Mouse (Mus musculus): Measurements from ENCODE around the gene Abraxas2. TPM values are rescaled to one million over a fixed set of nuclear protein-coding genes. Genes with fewer than 3 reads are reported as not detected.

Abraxas2 gene
- polyA plus RNA-seq, 1 experiment from 2014 or later, result 40.4 TPM

GRCm38 (mm10) chr7:132903796-132904195 is 44.8 kb downstream of the Abraxas2 start:
- Histone ChIP-seq H3K4me2 (no peak overlapping the region), H3K27ac (no peak overlapping the region), H3K27me3 (no peaks in the 10 kb centered on the region), H3K9ac (replicated peaks) (no peak overlapping the region), H3K9me3 (peaks cover 10% of the 10 kb centered on the region; the same call in 1 of the 2 replicates), H3K36me3 (no peaks in the 10 kb centered on the region), H3K4me1 (replicated peaks) (no peaks in the 10 kb centered on the region), H3K4me3 (replicated peaks) (no peak overlapping the region)
- no peak for ATAC-seq (ENCODE audit: insufficient number of reproducible peaks, insufficient read depth, low FRiP score, low TSS enrichment, low read depth)
- 76% methylated on average over 3 of the region's 3 CpGs for WGBS

GRCm38 (mm10) chr7:132921971-132922370 is 62.9 kb downstream of the Abraxas2 start:
- Histone ChIP-seq H3K27me3 (no peaks in the 10 kb centered on the region), H3K9me3 (0 out of 2 replicates have a peak, but pooled peaks cover 6% of the 10 kb centered on the region), H3K9ac (replicated peaks) (no peak overlapping the region), H3K36me3 (no peaks in the 10 kb centered on the region), H3K4me2 (no peak overlapping the region), H3K4me1 (replicated peaks) (no peaks in the 10 kb centered on the region), H3K4me3 (replicated peaks) (no peak overlapping the region), H3K27ac (no peak overlapping the region)
- WGBS, result 57% methylated on average over 3 of the region's 3 CpGs
- no peak for ATAC-seq (ENCODE audit: insufficient number of reproducible peaks, insufficient read depth, low FRiP score, low TSS enrichment, low read depth)

DNA sequence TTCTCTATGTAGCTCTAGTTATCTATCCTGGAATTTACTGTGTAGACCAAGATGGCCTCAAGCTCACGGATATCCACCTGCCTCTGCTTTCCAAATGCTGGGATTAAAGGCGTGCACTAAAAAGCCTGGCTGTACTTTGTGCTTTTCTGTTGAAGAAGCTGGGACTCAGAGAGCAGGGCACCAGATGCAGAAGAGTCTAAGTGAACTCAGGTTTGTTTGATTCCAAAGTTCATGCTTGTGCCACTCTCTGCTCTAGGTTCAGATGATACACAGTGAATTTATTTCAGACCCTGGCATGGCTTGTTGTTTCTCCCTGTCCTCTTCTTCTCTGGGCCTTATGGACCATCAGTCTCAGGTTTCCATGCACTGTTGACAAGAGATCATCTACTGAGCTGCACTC is 66.2 kb downstream of the Abraxas2 start:
- whole genome bisulfite sequencing, result 74% methylated on average over 2 of the region's 2 CpGs
- no peak overlapping the region for H3K27ac ChIP-seq

DNA sequence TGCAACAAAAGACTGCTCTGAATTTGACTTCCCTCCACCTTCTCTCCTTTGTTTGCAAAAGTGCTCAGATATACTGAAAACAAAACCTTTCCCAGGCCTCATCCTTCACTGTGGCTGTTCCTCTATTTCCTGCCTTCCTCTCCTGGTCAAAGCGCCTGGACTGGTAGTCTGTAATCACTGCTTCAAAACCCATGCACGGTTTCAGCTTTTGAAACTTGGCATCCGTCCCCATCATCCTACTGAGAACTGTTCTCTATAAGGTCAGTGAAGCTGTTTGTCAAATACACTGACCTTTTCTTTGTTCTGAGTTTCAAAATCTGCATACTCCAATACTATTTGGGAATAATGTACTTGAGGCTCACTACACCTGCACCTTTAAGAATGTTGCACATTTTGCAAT is 68.2 kb downstream of the Abraxas2 start:
- H3K36me3 ChIP-seq, result no peaks in the 10 kb centered on the region
- H3K9me3 ChIP-seq, result no peaks in the 10 kb centered on the region
- H3K27me3 ChIP-seq, result no peaks in the 10 kb centered on the region
- H3K27ac ChIP-seq, result no peak overlapping the region
- H3K4me3 ChIP-seq (replicated peaks), result no peak overlapping the region
- H3K4me2 ChIP-seq, result no peak overlapping the region
- no peak for ATAC-seq (ENCODE audit: insufficient number of reproducible peaks, insufficient read depth, low FRiP score, low TSS enrichment, low read depth)
- 68% methylated on average over 3 of the region's 3 CpGs for WGBS
- peaks cover under 1% of the 10 kb centered on the region; the same call in 1 of the 2 replicates for H3K4me1 ChIP-seq (replicated peaks)
- H3K9ac ChIP-seq (replicated peaks), result no peak overlapping the region

More for the DNA sequence above, 66.2 kb downstream of the Abraxas2 start:
- Histone ChIP-seq H3K9ac (replicated peaks) (no peak overlapping the region), H3K27me3 (no peaks in the 10 kb centered on the region), H3K4me3 (replicated peaks) (no peak overlapping the region), H3K4me2 (no peak overlapping the region), H3K4me1 (replicated peaks) (no peaks in the 10 kb centered on the region), H3K9me3 (no peaks in the 10 kb centered on the region), H3K36me3 (no peaks in the 10 kb centered on the region)
- ATAC-seq (ENCODE audit: insufficient number of reproducible peaks, insufficient read depth, low FRiP score, low TSS enrichment, low read depth), result no peak

DNA sequence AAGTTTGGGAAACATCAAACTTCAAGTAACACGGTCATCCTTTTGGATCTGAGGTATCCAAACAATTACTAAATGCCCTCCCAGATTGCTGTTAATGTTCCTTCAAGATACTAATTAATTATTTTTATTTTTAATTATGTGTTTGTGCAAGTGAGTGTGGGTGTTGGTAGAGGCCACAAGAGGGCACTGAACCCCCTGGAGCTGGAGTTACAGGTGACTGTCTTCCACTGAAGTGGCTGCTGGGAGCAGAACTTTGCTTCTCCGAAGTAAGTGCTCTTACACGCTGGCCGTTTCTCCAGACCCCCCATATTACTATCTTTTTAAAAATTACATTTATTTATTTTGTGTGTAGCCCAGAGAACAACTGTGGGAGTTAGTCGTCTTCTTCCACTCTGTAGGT is 71.0 kb downstream of the Abraxas2 start:
- Histone ChIP-seq H3K9me3 (no peaks in the 10 kb centered on the region), H3K27me3 (no peaks in the 10 kb centered on the region), H3K27ac (0 out of 2 replicates have a peak overlapping the region, but pooled peaks have one; percentile 99), H3K4me1 (replicated peaks) (peaks cover 8% of the 10 kb centered on the region), H3K4me3 (replicated peaks) (peak overlapping the region; percentile 98), H3K36me3 (no peaks in the 10 kb centered on the region), H3K4me2 (peak overlapping the region; percentile 64), H3K9ac (replicated peaks) (peak overlapping the region; percentile 96)
- ATAC-seq (ENCODE audit: insufficient number of reproducible peaks, insufficient read depth, low FRiP score, low TSS enrichment, low read depth), result no peak
- WGBS, result 91% methylated on average over 5 of the region's 5 CpGs

DNA sequence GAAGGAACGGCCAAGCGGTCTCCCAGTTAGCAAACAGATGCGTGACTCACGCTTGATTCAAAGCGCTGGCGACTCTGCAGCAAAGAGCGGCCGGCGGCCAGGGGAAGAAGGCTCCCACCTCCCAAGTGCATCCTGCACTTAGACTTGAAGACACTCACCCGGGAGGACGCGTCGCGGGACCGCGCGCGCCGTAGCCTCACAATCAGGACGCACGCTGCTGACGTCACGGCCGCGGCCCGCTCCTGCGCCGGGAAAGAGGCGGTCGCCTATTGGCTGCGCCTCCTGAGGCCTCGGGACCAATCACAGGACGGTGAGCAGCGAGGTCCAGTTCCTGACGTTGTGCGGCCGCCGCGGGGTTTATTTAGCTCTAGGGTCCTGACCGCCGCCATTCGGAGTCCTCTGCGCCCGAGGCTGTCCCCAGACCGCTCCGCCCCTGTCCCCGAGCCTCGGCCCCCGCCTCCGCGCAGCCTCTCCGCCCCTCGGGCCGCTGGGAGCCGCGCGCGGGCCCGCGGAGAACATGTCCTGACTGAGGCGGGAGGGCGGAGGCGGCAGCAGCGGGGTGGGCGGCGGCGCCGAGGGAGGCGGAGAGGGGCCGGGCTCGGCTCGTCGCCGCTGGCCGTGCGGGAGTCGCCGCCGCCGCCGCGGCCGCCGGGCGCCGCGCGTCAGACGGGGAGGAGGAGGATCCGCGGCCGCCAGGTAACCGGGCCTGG is 72.0 kb downstream of the Abraxas2 start, which contains the start of gene Zranb1:
Gene Zranb1, plus strand, starts transcription at position 293 of the 710 bp plus-strand sequence.
- under 1% methylated on average over 76 of the region's 93 CpGs for WGBS
- H3K27ac ChIP-seq, result peak within 1 kb of the TSS; percentile 99
- peak within 1 kb of the TSS; percentile 98 for H3K4me3 ChIP-seq (replicated peaks)
- peak within 1 kb of the TSS; percentile 96 for H3K9ac ChIP-seq (replicated peaks)
- peak; percentile 100 for ATAC-seq (ENCODE audit: insufficient number of reproducible peaks, insufficient read depth, low FRiP score, low TSS enrichment, low read depth)
- peaks cover 8% of the 10 kb centered on the region for H3K4me1 ChIP-seq (replicated peaks)
- H3K4me2 ChIP-seq, result peak within 1 kb of the TSS; percentile 66
- H3K36me3 ChIP-seq, result no peaks in the 10 kb centered on the region
- no peaks in the 10 kb centered on the region for H3K9me3 ChIP-seq
- H3K27me3 ChIP-seq, result no peaks in the 10 kb centered on the region

- Histone ChIP-seq H3K36me3 (no peaks in the 10 kb centered on the region), H3K4me3 (replicated peaks) (peak overlapping the region; percentile 98), H3K9me3 (no peaks in the 10 kb centered on the region), H3K27ac (peak overlapping the region; percentile 99), H3K9ac (replicated peaks) (peak overlapping the region; percentile 96), H3K4me2 (peak overlapping the region; percentile 66), H3K27me3 (no peaks in the 10 kb centered on the region), H3K4me1 (replicated peaks) (peaks cover 8% of the 10 kb centered on the region)
- under 1% methylated on average over 55 of the region's 55 CpGs for WGBS
- ATAC-seq (ENCODE audit: insufficient number of reproducible peaks, insufficient read depth, low FRiP score, low TSS enrichment, low read depth), result no peak; the same call in 1 of the 2 replicates
These were observed 72.7 kb downstream of the Abraxas2 start for GRCm38 (mm10) chr7:132931560-132932351.

DNA sequence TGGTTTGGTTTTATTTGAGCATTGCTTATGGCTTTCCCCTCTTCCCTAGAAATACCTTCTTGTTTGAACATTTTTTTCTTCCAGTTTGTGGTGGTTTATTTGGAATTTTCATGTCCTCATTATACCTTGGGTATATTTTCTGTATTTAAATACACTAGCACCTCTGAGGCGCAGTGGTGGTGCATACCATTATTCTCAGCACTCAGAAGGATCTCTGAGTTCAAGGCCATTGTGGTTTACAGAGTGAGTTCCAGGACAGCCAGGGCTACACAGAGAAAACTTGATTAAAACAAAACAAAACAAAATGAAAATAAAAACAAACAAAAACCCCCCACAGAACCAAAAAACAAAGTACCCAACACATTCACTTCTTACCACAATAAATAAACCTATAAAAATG is 74.3 kb downstream of the Abraxas2 start:
- no peaks in the 10 kb centered on the region for H3K9me3 ChIP-seq
- no peak overlapping the region for H3K27ac ChIP-seq
- no peak overlapping the region for H3K4me3 ChIP-seq (replicated peaks)
- H3K9ac ChIP-seq (replicated peaks), result no peak overlapping the region
- no peak for ATAC-seq (ENCODE audit: insufficient number of reproducible peaks, insufficient read depth, low FRiP score, low TSS enrichment, low read depth)
- no peaks in the 10 kb centered on the region for H3K36me3 ChIP-seq
- H3K4me1 ChIP-seq (replicated peaks), result peaks cover 8% of the 10 kb centered on the region
- no peak overlapping the region for H3K4me2 ChIP-seq
- no peaks in the 10 kb centered on the region for H3K27me3 ChIP-seq
- WGBS, result 81% methylated on average over 1 of the region's 1 CpGs

Other genes starting within 250 kb of the Abraxas2 start
- gene Lhpp, start 248.6 kb upstream of the Abraxas2 start, polyA plus RNA-seq (2016; fragmentation: Nextera tagmentation; extraction: Ambion mirVana), result 16.8 and 22.5 TPM in 2 replicates
- 27.7 and 29.8 TPM in 2 replicates for gene Fam53b, start 45.3 kb upstream of the Abraxas2 start, polyA plus RNA-seq (2016; fragmentation: Nextera tagmentation; extraction: Ambion mirVana)
- gene Eef1akmt2, start 6.6 kb upstream of the Abraxas2 start, polyA plus RNA-seq (2016; fragmentation: Nextera tagmentation; extraction: Ambion mirVana), result 78.1 and 80.3 TPM in 2 replicates
- 17.2 and 18.2 TPM in 2 replicates for gene Zranb1, start 71.9 kb downstream of the Abraxas2 start, polyA plus RNA-seq (2016; fragmentation: Nextera tagmentation; extraction: Ambion mirVana)

Data from limb, embryonic 12.5 days (tissue).